Mouse (Mus musculus) liver, postnatal 0 days (tissue): ENCODE data around the gene Blvrb. TPM values are rescaled to one million over a fixed set of nuclear protein-coding genes. Genes with fewer than 3 reads are reported as not detected.

Experiments
- ATAC-seq: fragments of 200-750 bp; cut with Nextera tagmentation; 2 replicates; pipeline ENCODE4 v1.8.0; 2017; ENCODE audit warnings: mild to moderate bottlenecking, moderate library complexity
- DNase-seq: peaks from one replicate; pipeline ENCODE4 v3.0.0-alpha.2; 2016
- H3K27ac ChIP-seq: fragments of 300-500 bp; sonication (generic); 2 replicates; pipeline ENCODE4 v1.5.1; 2014; ENCODE audit warnings: antibody characterized with exemption, moderate library complexity, mild to moderate bottlenecking, low read depth
- H3K27me3 ChIP-seq: fragments of 300-500 bp; sonication (generic); 2 replicates; pipeline ENCODE4 v1.6.1; 2014; ENCODE audit warnings: low read length, control low read depth, mixed read lengths; ENCODE audit not compliant: insufficient read depth
- H3K36me3 ChIP-seq: fragments of 300-500 bp; sonication (generic); replicated peaks from 2 replicates; pipeline ENCODE4 v1.6.1; 2014; ENCODE audit warnings: mild to moderate bottlenecking, control low read depth, low read length, moderate library complexity, mixed read lengths; ENCODE audit not compliant: insufficient read depth
- H3K4me1 ChIP-seq: fragments of 300-500 bp; sonication (generic); 2 replicates; pipeline ENCODE4 v1.6.1; 2014; ENCODE audit warnings: antibody characterized with exemption, mild to moderate bottlenecking, control low read depth; ENCODE audit not compliant: insufficient read depth
- H3K4me2 ChIP-seq: fragments of 300-500 bp; sonication (generic); 2 replicates; pipeline ENCODE4 v1.6.1; 2014; ENCODE audit warnings: low read depth, mild to moderate bottlenecking, low read length, moderate library complexity, mixed read lengths
- H3K4me3 ChIP-seq: fragments of 300-500 bp; sonication (generic); 2 replicates; pipeline ENCODE4 v1.5.1; 2014; ENCODE audit warnings: low read depth, low read length
- H3K9ac ChIP-seq: fragments of 300-500 bp; sonication (generic); replicated peaks from 2 replicates; pipeline ENCODE4 v1.6.1; 2014; ENCODE audit warnings: mild to moderate bottlenecking, moderate library complexity
- H3K9me3 ChIP-seq: fragments of 300-500 bp; sonication (generic); 2 replicates; pipeline ENCODE4 v1.6.1; 2016; ENCODE audit warnings: mild to moderate bottlenecking, control low read depth, low read length, mixed read lengths
- CTCF ChIP-seq: sonication (generic); IDR thresholded peaks from 2 replicates; pipeline ENCODE4 v1.5.1; 2016; ENCODE audit warnings: antibody characterized with exemption, low read depth
- EP300 ChIP-seq: IDR thresholded peaks from 2 replicates; pipeline ENCODE4 v1.6.1; 2016; ENCODE audit warnings: antibody characterized with exemption, low read depth, mild to moderate bottlenecking
- WGBS: fragments of 180-500 bp; shearing (Covaris S2); extraction: QIAGEN DNeasy Blood & Tissue Kit; methylation state at CpG from one replicate; pipeline ENCODE4 v1.1.7; 2014; ENCODE audit not compliant: insufficient replicate concordance; 5-methylcytosine and 5-hydroxymethylcytosine counted together
- polyA plus RNA-seq: library from polyadenylated mRNA; unstranded; fragments of >200 nt; fragmentation: Nextera tagmentation; extraction: Ambion mirVana; gene quantifications from 2 replicates; pipeline ENCODE4 v1.2.1, GENCODE M21; 2015

Blvrb gene
- polyA plus RNA-seq, 1 experiment from 2014 or later: 407 TPM

DNA sequence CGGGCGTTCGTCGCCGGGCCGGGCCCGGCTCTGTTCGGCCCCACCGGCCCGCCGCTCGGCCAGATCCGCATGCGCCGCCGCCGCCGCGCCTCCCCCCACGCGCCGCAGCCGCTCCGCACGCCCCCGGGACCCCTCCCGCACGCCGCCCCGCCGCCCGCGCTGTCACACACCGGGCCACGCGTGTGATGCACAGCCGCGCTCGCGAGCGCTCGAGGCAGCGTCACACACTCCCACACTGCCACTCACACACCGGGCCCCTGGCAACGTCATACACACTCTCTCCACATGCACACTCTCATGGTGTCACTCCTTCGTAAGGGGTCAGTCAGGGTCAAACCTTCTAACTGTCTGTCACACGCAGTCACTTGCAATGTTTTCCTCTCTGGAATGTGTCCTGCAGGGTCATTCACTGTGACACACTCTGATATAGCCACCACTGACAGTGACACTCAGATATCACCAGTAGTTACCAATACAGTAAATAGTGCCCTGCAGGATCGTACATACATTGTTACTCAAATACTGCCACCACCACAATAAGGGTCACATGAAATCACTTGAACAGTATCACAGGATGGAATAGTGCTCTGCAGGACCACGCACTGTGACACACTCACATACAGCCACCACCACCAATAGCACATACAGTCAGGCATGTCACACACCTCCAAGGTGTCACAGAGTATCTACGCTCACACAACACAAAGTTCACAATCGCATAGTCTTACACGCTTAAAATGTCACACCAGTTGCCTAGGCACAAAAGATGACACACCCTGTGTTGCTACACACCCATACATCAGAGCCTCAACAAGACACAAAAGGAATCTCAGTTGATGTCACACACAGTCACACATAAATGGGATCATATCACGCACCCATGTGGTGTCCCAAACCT lies 1.0 kb upstream of the Blvrb start:
- TF ChIP-seq CTCF: no peak
- TF ChIP-seq EP300: no peak
- 19% methylated on average over 21 of the region's 53 CpGs for WGBS
- H3K27ac ChIP-seq: no peak overlapping the region
- ATAC-seq (0 out of 2 replicates have a peak, but pooled peaks have one; percentile 1), DNase-seq (peak; percentile 46)
- no peaks in the 10 kb centered on the region for H3K36me3 ChIP-seq
- H3K27me3 ChIP-seq: peaks cover 23% of the 10 kb centered on the region
- peaks cover 36% of the 10 kb centered on the region for H3K4me1 ChIP-seq
- H3K9ac ChIP-seq: peak overlapping the region; percentile 55
- H3K9me3 ChIP-seq: no peaks in the 10 kb centered on the region
- peak overlapping the region; percentile 80 for H3K4me2 ChIP-seq
- H3K4me3 ChIP-seq: peak overlapping the region; percentile 42

DNA sequence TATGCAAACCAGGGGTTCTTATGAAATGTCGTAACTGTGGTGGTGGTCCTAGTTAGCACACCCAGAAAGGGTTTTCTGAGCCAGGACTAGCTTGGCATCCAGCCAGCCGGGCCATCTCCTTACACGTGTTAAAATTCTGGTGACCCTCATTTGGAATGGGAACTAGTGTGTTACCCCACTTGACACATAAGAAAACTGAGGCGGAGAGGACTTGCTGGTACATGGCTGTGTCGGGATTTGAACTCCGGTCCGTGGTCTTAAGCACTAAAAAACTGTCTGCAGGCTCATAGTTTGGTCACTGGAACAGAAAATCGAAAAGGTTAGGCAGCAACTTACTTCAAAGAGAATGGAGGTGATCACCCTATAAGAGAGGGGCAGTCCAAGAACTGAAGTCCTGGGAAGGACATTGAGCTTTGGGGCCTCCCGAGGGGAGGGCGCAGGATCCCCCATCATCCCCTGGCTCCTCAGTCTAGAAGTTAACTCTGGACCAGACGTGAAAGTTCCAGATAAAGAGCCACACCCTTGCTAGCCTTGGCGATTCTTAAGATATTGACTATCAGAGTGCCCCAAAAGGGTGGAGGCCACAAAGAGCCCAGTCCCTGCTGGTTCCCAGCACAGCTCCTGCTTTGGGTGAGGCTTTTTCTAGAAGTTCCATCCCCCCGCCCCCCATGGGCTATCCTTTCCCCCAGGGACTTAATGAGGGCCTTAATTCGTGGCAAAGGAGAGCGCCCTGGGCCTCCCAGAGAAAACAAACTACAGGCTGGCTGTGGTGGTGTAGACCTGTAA lies 836 bp downstream of the Blvrb start:
- peaks cover 46% of the 10 kb centered on the region for H3K4me1 ChIP-seq
- ATAC-seq: peak; percentile 28
- H3K27ac ChIP-seq: peak overlapping the region; percentile 89
- H3K4me2 ChIP-seq: peak overlapping the region; percentile 86
- H3K9ac ChIP-seq: peak overlapping the region; percentile 91
- H3K9me3 ChIP-seq: no peaks in the 10 kb centered on the region
- peaks cover 13% of the 10 kb centered on the region for H3K36me3 ChIP-seq
- peak; percentile 70 for DNase-seq
- peaks cover 23% of the 10 kb centered on the region for H3K27me3 ChIP-seq
- peak overlapping the region; percentile 93 for H3K4me3 ChIP-seq
- TF ChIP-seq EP300 (peak; percentile 86), CTCF (no peak)
- 39% methylated on average over 15 of the region's 15 CpGs for WGBS

DNA sequence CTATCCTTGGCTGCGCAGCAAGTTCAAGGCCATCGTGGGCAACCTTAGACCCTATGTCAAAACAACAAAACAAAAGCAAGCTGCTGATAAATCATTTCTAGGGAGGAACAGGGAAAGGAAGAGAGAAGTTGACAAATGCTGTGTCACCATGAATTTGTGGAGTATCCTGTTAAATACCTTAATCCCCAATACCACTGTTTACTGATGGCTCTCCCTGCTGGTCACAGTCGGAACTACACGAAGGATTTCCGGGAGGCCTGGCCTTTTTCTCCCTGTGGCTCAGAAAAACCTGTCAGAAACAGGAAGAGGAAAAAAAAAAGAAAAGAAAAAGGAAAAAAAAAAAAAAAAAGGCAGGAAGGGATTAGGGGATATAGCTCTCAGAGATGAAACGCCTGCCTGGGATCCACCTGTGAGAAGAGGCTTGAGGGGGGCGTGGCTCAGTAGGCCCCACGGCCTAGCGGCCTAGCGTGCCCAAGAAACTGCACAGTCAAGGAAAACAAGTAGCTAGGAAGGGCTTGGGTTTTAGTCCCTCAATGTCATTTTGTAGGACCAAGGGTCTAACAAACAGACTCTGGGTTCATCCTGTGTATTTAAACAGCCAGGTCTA lies 1.6 kb downstream of the Blvrb start:
- Histone ChIP-seq H3K4me1 (peaks cover 53% of the 10 kb centered on the region), H3K4me2 (peak overlapping the region; percentile 86), H3K4me3 (peak overlapping the region; percentile 93), H3K36me3 (peaks cover 13% of the 10 kb centered on the region), H3K27me3 (peaks cover 23% of the 10 kb centered on the region), H3K27ac (peak overlapping the region; percentile 89), H3K9ac (peak overlapping the region; percentile 91), H3K9me3 (no peaks in the 10 kb centered on the region)
- ATAC-seq (0 out of 2 replicates have a peak, but pooled peaks have one; percentile 9), DNase-seq (peak; percentile 85)
- 45% methylated on average over 10 of the region's 10 CpGs for WGBS
- TF ChIP-seq CTCF (peak; percentile 85), EP300 (0 out of 2 replicates have a peak, but pooled peaks have one; percentile 28)

DNA sequence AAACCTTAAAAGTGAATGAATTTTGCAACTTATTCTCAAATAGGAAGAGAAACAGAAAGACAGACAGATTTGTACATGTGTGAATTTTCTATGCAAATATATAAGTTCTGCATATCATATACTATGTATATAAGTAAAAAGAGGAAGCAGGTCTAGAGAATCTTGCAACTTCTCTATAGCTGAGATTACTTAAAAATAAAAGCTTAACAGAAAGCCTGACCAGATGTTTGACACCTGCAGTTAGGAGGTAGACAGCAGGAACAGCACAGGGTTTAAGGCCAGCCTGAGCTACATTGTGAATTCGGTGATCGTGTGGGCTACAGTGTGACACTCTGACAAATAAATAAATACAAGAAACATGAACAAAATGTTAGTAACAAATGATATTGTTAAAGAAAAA lies 3.6 kb downstream of the Blvrb start:
- Histone ChIP-seq H3K4me1 (peaks cover 55% of the 10 kb centered on the region), H3K9me3 (no peaks in the 10 kb centered on the region), H3K27me3 (peaks cover 8% of the 10 kb centered on the region), H3K36me3 (peaks cover 23% of the 10 kb centered on the region), H3K27ac (peak overlapping the region; percentile 89; the same call in 1 of the 2 replicates), H3K9ac (no peak overlapping the region; the same call in 1 of the 2 replicates), H3K4me2 (peak overlapping the region; percentile 86), H3K4me3 (peak overlapping the region; percentile 93; the same call in 1 of the 2 replicates)
- WGBS: 65% methylated on average over 2 of the region's 2 CpGs
- no peak for TF ChIP-seq EP300
- no peak for TF ChIP-seq CTCF
- DNase-seq (no peak), ATAC-seq (no peak)

DNA sequence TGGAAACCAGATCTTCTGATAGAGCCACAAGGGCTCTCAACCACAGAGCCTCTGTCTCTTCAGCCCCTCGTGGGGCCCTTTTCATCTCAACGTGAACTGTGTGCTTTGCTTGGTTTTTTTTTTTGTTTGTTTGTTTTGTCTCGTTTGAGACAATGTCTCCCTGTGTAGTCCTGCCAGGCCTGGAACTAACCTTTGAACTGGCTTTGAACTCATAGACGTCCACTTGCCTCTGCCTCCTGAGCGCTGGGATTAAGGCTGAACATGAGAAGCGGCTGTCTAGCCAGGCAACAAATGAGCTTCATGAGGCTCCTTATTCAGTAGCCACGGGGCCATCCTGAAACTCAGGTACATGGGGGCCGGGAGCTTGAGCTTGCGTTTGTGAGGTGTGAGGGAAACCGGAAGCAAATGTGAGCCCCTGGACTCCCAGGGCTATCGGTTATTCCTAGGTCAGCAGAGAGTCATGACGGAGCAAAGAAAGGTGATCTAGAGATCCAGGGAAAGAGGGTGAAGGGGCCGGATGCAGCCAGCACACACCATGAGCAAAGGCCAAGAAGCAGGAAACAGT lies 4.5 kb downstream of the Blvrb start:
- ATAC-seq: no peak
- TF ChIP-seq CTCF (no peak), EP300 (no peak)
- Histone ChIP-seq H3K4me3 (peak overlapping the region; percentile 93), H3K4me1 (peaks cover 46% of the 10 kb centered on the region), H3K4me2 (peak overlapping the region; percentile 86), H3K27ac (peak overlapping the region; percentile 70), H3K27me3 (no peaks in the 10 kb centered on the region; the same call in 1 of the 2 replicates), H3K9ac (peak overlapping the region; percentile 22; the same call in 1 of the 2 replicates), H3K9me3 (no peaks in the 10 kb centered on the region), H3K36me3 (peaks cover 30% of the 10 kb centered on the region)
- DNase-seq: no peak
- WGBS: 56% methylated on average over 13 of the region's 13 CpGs
